Mouse (Mus musculus) heart, adult 2 months (tissue): ENCODE results near the gene Gabbr2.

Experiments
- CTCF ChIP-seq: fragments of 200-600 bp; IDR thresholded peaks from 2 replicates; pipeline ENCODE4 v1.8.1; 2022; ENCODE audit warnings: antibody characterized with exemption, mild to moderate bottlenecking, moderate library complexity
- EP300 ChIP-seq: fragments of 200-500 bp; IDR thresholded peaks from 2 replicates; pipeline ENCODE4 v1.6.1; 2011; ENCODE audit warnings: low read depth, low read length, control low read depth; ENCODE audit not compliant: insufficient read depth
- POLR2A ChIP-seq: fragments of 200-500 bp; IDR thresholded peaks from 2 replicates; pipeline ENCODE4 v1.6.1; 2011; ENCODE audit warnings: mild to moderate bottlenecking, low read depth, low read length, control low read depth; ENCODE audit not compliant: insufficient read depth

- no peak for TF ChIP-seq POLR2A
- TF ChIP-seq CTCF: no peak
- no peak for TF ChIP-seq EP300
These were observed 77.1 kb downstream of the Gabbr2 start for GRCm38 (mm10) chr4:46914606-46915005.
